Mouse (Mus musculus): ENCODE measurements around the gene Alad.

The Alad gene

GRCm38 (mm10) chr4:62519849-62520233 lies at the start of gene Alad:
TSS of gene Alad (minus strand) at chr4:62519918.
- peak in 1 of 2 experiments; percentile 74 for DNase-seq (ENCODE audit: low spot score in 2 of 2)

GRCm38 (mm10) chr4:62568359-62568758 lies 48.6 kb upstream of the Alad start:
- no peak for DNase-seq (ENCODE audit: low spot score in 2 of 2)

- no peak for DNase-seq (ENCODE audit: low spot score in 2 of 2)
Measured at GRCm38 (mm10) chr4:62567696-62568095, 48.0 kb upstream of the Alad start.

GRCm38 (mm10) chr4:62566530-62566929 lies 46.8 kb upstream of the Alad start:
- DNase-seq (ENCODE audit: low spot score in 2 of 2): no peak

DNA sequence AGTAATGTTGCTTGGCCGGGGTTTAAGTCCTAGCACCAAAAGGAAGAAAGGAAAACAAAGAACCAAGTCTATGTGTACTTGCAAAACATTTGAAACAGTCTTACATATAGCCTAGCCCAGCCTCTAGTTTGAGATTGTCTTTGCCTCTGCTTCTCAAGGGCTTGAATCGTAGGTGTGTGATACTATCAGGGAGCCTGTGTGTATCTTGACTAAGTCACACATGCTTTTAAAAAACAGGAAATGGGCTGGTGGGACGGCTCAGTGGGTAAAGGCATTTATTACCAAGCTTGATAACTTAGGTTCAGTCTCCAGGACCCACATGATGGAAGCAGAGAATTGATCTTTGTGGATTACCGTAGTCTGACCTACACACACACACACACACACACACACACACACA lies 42.3 kb upstream of the Alad start:
- no peak for DNase-seq (ENCODE audit: low spot score in 2 of 2)

DNA sequence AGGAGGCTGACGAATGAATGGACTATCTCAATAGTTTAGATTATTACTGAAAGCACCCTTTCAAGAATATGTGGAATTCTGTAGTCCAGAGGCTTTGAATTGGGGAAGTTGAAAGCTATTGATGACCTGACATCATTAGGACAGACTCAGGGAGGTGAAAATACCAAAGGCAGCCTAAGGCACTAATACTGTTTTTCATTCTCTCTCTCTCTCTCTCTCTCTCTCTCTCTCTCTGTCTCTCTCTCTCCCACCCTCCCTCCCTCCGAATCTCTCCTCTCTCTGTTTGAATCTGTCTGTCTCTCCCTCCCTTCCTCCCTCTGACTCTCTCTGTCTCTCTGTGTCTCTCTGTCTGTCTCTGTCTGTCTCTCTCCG lies 41.9 kb upstream of the Alad start:
- DNase-seq (ENCODE audit: low spot score in 2 of 2): no peak

DNA sequence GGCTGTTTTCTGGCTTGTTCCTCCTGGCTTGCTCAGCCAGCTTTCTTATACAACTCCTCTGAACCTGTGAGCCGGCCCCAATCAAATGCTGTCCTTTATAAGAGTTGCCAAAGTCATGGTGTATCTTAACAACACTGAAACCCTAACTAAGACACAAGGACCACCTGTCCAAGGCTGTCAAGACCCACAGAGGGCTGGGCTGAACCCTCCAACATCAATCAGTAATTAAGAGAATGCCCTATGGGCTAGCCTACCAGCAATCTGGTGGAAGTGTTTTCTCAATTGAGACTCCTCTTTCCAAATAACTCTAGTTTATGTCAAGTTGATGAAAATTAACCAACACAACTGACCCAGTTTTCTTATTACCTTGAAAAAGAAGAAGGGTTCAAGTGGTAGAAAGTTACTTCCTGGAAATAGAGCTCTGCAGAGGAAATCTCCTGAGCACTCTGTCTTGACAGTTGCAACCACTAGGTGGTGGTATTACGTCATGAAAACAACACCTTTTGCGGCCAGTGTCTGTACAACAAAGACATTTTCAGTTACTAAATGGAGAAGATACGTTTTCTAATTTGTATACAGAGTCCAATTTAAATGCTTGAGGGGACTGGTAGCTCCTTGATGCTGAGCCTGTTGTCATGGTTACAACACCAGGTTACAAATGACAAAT lies 41.4 kb upstream of the Alad start:
- DNase-seq (ENCODE audit: low spot score in 2 of 2): peak; percentile 42 to 83

DNA sequence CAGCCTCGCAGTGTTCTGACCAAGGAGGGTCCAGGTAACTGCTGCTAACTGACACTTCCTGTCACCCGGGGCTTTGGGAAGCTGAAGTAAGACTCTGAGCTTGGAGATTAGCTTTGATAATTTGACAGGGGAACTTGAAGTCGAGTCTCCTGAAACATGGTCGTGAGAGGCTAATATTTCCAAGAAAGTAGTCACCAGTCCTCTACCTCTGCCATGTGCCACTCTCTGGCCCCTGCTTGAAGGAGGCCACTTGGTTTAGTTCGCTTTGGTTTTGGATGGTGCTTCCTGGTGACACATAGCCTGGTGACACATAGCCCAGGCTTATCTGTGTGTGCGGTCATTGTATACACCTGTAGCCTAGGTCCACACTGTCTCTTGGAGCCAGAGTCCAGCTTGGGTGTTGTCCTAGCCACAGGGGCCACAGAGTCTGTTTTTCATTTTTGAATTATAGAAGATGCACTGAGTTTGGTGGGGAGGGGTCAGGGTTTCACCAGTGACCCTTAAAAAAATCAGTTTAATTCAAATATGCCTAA lies 40.1 kb upstream of the Alad start, which contains the start of gene Rgs3:
Gene Rgs3 (plus strand): TSS at position 51 of the 533 bp plus-strand sequence.
- no peak for DNase-seq (ENCODE audit: low spot score in 2 of 2)

DNA sequence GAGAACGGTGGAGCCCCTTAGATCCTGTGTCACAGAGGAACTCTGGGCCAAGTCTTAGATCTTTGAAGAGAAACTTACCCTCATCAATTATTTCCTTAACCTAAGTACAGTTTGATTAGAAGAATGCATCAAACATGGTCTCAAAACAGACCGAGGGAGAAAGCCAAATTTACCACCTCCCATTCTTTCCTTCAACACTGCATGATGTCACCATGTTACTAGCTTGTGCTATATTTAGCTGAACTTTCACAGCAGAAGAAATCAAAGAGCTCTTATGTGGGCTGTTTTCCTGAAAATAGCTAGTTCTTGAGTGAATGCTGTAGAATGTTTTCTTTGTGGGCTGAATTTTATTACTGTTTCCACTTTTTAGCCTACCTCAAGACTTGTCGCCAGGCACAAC lies 37.7 kb upstream of the Alad start:
- peak in 1 of 2 experiments; percentile 8 for DNase-seq (ENCODE audit: low spot score in 2 of 2)

GRCm38 (mm10) chr4:62551966-62552365 lies 32.2 kb upstream of the Alad start:
- DNase-seq (ENCODE audit: low spot score in 2 of 2): no peak

GRCm38 (mm10) chr4:62544801-62545200 lies 25.1 kb upstream of the Alad start:
- no peak for DNase-seq (ENCODE audit: low spot score in 2 of 2)

GRCm38 (mm10) chr4:62543782-62544181 lies 24.1 kb upstream of the Alad start:
- DNase-seq (ENCODE audit: low spot score in 2 of 2): no peak

GRCm38 (mm10) chr4:62541802-62542201 lies 22.1 kb upstream of the Alad start:
- no peak for DNase-seq (ENCODE audit: low spot score in 2 of 2)

- DNase-seq (ENCODE audit: low spot score in 2 of 2): no peak
Measured at GRCm38 (mm10) chr4:62533729-62534128, 14.0 kb upstream of the Alad start.

DNA sequence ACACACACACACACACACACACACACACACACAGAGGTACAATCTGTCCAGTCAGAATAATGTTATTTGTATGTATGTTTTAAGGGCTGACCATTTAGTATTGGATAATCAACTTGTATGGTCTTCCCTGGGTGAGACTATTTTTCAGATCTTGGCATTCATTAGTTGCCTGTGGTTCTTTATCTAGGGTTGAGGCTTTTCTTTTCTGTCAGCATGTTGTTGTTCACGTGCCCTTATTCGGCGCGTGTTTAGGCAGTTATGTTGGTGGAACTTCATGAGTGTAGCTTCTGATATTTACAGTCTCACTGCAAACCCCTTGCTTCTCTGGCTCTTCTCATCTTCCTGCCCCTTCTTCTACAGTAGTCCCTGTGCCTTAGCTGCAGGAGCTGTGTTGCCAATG lies 7.9 kb upstream of the Alad start:
- no peak for DNase-seq (ENCODE audit: low spot score in 2 of 2)

DNA sequence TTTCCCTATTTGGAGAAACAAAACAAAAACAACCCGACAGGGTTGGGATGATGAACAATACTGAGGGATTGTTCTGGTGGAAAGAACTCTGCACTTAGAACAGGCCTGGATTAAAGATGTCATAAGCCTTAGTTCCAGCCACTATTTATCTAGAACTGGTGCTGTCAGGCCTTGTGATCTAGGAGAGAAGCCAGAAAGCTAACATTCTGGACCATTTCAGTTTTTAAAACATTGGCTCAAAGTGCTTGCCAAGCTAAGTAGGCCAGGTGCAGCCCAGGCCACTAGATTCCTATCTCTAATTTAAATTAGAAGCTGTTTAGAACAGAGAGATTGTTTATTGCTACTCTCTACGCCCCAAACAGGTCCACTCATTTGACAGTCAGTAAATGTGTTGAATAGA lies 6.5 kb upstream of the Alad start:
- DNase-seq (ENCODE audit: low spot score in 2 of 2): no peak

DNA sequence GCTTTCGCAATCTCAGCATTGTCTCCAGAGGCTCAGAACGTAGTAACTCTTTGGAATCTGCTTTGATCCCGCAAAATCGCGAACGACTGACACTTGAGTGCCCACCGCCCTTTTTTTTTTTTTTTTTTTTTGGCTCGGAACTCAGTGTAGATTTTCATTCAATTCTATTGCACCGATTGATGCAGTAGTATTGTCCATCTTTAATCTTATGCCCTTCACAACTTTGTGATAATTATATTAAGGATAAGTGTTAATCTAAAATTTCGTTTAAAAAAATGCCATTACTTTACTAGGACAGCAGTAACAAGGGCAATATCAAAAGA lies 5.7 kb upstream of the Alad start:
- DNase-seq (ENCODE audit: low spot score in 2 of 2): no peak

- peak; percentile 93 to 97 for DNase-seq (ENCODE audit: low spot score in 2 of 2)
Measured at GRCm38 (mm10) chr4:62524651-62525488, 5.2 kb upstream of the Alad start, which contains the start of the genes Pole3 and 4933430I17Rik. TSS of gene Pole3 (minus strand) at chr4:62525068. TSS of gene 4933430I17Rik (plus strand) at chr4:62525369.

DNA sequence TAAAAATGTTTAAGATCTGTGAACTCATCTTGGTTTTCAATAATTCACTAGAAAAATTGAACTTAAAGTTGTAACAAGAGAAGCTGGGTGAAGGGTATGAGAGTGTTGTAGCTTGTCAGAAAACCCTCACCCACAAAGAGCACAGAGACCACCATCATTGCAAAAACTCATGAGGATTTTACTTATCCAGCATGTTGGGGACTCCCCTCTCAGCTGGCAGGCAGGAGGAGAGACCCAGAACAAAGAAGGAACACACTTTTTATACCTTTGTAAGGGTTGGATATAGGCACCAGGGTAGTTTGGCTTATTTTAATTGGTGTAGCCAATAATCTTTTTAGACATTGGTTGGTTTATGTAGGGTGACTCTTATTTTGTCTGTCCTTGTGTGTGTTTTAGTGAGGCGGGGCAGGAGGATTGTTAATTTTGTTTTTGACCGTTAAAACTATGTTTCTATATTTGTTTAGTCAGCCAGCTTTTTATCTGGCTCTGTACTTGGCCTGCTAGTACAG lies 1.2 kb upstream of the Alad start:
- DNase-seq (ENCODE audit: low spot score in 2 of 2): no peak

GRCm38 (mm10) chr4:62519122-62519848 lies 433 bp downstream of the Alad start:
- DNase-seq (ENCODE audit: low spot score in 2 of 2): no peak

DNA sequence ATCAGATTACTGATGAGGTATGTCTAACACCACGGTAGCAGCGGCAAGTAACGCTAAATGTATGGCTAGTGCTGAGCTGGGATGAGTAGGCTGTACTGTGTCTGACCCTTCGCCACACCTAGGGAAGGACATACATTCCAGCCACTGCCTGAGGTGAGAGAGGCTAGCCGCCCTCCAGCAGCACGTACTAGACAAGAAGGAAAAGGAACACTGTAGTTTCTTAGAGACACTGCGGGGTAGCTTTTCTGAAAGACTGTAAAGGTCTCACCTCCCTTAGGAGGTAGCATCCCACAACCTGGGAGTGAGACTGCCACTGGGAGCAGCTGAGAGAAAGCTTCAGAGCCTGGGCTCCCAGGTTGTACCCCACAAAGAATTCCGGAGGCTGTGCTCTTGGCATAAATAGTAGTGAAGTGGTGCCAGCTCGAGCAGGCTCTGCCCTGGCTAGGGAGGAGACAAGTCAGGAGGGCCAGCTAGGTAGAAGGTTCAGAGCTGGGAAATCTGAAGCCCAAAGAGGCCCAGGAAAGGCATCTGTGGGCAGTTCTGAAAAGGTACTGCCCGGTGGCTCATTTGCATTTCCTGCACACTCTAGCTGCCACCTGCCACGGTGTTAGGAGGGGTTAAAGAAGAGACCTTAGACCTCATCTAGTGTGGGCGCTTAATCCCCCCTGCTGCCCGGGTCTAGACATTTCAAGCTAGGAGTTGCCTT lies 1.1 kb downstream of the Alad start:
- no peak for DNase-seq (ENCODE audit: low spot score in 2 of 2)

Measured in left cerebral cortex, adult 9 months (tissue).